Mouse (Mus musculus): ENCODE measurements around the gene Ralb.
A peak's percentile ranks its signal among the peaks of the same experiment; 100 is the strongest.

Gene Ralb

GRCm38 (mm10) chr1:119443591-119444350 is 60.8 kb downstream of the Ralb start:
- no peak for DNase-seq

DNA sequence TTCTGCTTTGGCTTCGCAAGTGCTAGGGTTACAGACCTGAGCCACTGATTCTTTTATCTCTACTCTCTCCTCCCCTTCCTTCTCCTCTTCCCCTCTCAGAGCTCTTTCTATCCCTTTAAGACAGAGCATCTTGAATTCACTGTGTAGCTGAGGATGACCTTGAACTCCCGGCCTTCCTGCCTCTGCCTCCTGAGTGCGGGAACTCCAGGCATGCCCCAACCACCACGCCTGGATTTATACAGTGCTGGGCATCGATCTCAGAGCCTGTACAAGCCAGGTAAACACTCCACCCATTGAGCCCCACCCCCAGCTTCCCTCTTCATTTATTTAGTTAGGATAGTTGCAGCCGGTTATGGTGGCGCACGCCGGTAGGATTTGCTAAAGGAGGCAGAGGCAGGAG is 61.7 kb downstream of the Ralb start:
- no peak for DNase-seq

DNA sequence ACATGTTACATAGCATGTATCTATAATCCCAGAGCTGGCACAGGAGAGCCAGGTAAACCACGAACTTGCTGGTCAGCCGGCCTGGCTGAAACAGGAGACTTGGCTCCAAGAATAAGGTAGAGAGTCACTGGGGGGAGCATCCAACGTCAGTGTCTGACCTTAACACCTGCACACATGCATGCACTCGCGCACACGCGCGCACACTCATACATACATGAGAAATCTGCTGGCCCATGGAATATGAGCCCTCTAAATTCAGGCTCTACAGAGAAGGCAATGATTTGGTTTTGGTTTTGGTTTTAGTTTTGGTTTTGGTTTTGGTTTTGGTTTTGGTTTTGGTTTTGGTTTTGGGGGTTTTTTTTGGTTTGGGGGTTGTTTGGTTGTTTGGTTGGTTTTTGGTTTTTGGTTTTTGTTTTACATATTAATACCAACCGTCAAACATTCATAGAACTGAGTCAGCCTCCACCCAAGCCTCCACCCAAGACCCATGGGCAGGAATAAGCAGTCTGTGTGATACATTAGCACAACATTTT is 66.4 kb downstream of the Ralb start:
- DNase-seq = no peak

- DNase-seq = no peak
These were observed 67.2 kb downstream of the Ralb start for GRCm38 (mm10) chr1:119437401-119437800.

- DNase-seq = peak in 1 of 2 experiments; percentile 22
These were observed 80.3 kb downstream of the Ralb start for GRCm38 (mm10) chr1:119424141-119424860.

GRCm38 (mm10) chr1:119423510-119423909 is 81.1 kb downstream of the Ralb start:
- DNase-seq = peak; percentile 61

GRCm38 (mm10) chr1:119422460-119423015 is 82.1 kb downstream of the Ralb start:
- peak in 1 of 2 experiments; percentile 24 for DNase-seq

DNA sequence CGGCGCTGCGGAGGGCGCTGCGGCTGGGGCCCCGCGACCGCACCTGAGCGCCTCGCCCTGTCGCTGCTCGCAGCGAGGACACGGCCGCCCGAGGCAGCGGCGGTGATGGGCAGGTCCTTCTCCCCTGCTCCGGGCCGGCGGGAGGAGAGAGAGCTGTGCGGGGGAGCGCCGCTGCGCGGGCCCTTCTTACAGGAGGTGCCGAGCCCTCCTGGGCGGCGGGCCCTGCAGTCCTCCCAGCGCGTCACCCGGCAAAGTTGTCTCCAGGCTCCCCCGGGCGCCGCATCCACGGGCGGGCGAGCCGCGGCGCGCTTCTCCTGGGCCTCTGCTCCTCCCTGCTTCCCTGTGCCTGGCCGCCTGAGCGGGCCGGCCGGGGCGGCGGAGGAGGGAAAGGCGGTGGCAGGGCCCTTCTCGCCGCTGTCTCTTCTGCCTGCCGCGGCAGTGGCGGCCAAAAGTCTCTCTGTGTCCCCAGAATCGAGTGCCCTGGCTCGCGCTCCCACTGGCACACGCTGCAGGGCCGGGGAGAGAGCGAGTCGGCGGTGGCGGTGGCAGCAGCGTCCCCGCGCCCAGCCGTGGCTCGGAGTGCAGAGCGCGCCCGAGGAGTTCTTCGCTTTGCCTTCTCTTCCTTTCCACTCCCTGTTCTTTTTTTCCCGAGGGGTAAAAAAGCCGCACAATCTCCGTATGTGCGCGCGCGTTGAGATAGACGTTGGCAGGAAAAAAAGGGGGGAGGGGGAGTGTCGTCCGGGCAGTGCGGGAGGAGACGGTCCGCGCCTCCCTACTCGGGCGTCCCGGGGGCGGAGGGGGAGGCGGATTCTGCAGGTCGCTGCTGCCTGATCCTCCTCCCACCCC is 82.8 kb downstream of the Ralb start, which contains the start of gene Inhbb:
Gene Inhbb (minus strand): TSS at position 673 of the 846 bp plus-strand sequence.
- DNase-seq = peak; percentile 18 to 45

DNA sequence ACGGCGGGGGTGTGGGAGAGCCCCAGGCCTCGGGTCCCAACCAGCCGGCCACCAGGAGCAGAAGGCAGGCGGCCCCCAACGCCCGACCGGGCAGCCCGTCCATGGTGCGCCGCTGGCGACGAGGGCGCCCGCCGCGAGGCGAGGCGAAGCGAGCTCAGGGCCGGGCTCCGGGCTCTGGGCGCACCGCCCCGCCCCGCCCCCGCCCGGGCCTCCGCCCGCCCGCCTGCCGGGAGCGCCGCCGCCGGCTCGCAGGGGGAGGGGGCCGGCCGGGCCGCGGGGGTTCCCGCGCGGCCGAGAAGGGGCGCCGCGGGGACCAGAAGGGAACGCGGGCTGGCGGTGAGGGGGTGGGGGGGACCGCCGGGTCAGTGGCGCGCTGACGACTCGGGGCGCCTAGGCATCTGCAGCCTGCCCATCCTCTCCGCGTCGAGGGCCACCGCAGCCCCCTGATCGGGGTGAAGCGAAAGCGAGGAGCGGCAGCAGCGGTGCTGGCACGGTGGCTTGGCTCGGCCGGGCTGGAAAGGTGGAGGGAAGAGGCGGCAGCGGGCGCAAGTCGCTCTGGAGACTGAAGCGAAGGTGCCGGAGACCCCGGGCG is 83.5 kb downstream of the Ralb start:
- DNase-seq = peak; percentile 11 to 48
